Mouse (Mus musculus) gonadal fat pad, adult 2 months (tissue): ENCODE measurements at regions not wholly inside any gene's neighbourhood (a gene's known extent, or its start where the extent isn't known, plus 50 kb on each side); places are given as distances from the start of the nearest gene placed in this dataset.
A peak's percentile ranks its signal among the peaks of the same experiment; 100 is the strongest.

ENCODE experiments used
- DNase-seq: peaks from one replicate; pipeline ENCODE4 v3.0.0-alpha.2; 2012; ENCODE audit warnings: low read depth

- no peak for DNase-seq
Measured at GRCm38 (mm10) chr1:90398396-90398975, 194.7 kb downstream of the Ackr3 start.

- no peak for DNase-seq
Measured at GRCm38 (mm10) chr1:90403057-90403456, 199.3 kb downstream of the Ackr3 start.

GRCm38 (mm10) chr1:90404717-90405487 lies 197.9 kb upstream of the Cops8 start:
- DNase-seq, result no peak

- DNase-seq, result no peak
Measured at GRCm38 (mm10) chr1:90406663-90407062, 196.1 kb upstream of the Cops8 start.

GRCm38 (mm10) chr1:90408504-90409215 lies 194.1 kb upstream of the Cops8 start:
- no peak for DNase-seq

GRCm38 (mm10) chr1:90409236-90409635 lies 193.5 kb upstream of the Cops8 start:
- no peak for DNase-seq

GRCm38 (mm10) chr1:90412511-90413045 lies 190.2 kb upstream of the Cops8 start:
- DNase-seq, result no peak

- no peak for DNase-seq
Measured at GRCm38 (mm10) chr1:90414751-90415150, 188.0 kb upstream of the Cops8 start.

GRCm38 (mm10) chr1:90424066-90424821 lies 178.5 kb upstream of the Cops8 start:
- no peak for DNase-seq

GRCm38 (mm10) chr1:90428334-90428733 lies 174.4 kb upstream of the Cops8 start:
- no peak for DNase-seq

- no peak for DNase-seq
Measured at GRCm38 (mm10) chr1:90428774-90429173, 174.0 kb upstream of the Cops8 start.

GRCm38 (mm10) chr1:90430480-90430879 lies 172.3 kb upstream of the Cops8 start:
- no peak for DNase-seq

- DNase-seq, result no peak
Measured at GRCm38 (mm10) chr1:90431783-90432182, 171.0 kb upstream of the Cops8 start.

- no peak for DNase-seq
Measured at GRCm38 (mm10) chr1:90433911-90434310, 168.9 kb upstream of the Cops8 start.

GRCm38 (mm10) chr1:90440638-90441037 lies 162.1 kb upstream of the Cops8 start:
- peak; percentile 85 for DNase-seq

GRCm38 (mm10) chr1:90441134-90441868 lies 161.5 kb upstream of the Cops8 start:
- no peak for DNase-seq

GRCm38 (mm10) chr1:90442250-90443240 lies 160.2 kb upstream of the Cops8 start:
- DNase-seq, result no peak

- no peak for DNase-seq
Measured at GRCm38 (mm10) chr1:90449571-90450226, 153.1 kb upstream of the Cops8 start.

- no peak for DNase-seq
Measured at GRCm38 (mm10) chr1:90451942-90452557, 150.7 kb upstream of the Cops8 start.
